Mouse (Mus musculus): Measurements from ENCODE around the gene Plekho2. TPM values are rescaled to one million over a fixed set of nuclear protein-coding genes. Genes with fewer than 3 reads are reported as not detected.

Gene Plekho2
- total and polyA plus RNA-seq, 3 experiments = 7.6 to 12.9 TPM; not detected in 1

DNA sequence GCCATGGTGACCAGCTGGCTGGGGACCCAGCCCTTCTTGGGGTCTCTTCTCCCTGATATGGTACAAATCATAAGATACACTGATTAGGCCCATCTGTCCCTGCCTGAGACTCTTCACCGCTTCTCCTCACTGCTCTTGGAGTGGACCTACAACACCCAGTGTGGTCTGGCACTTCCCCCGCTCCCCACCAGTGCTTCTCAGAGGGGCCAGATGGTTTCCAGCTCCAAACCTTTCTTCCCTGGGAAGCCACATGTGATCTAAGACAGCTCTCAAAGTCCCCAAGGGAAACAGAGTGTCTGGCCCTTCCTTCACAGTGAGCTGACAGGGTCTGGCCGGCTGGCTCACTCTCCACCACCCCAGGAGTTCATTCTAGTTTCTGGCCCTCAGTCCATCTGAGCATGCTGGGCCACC is 65.0 kb downstream of the Plekho2 start:
- Histone ChIP-seq H3K9ac (ENCODE audit: control insufficient read depth, low read depth, low read length, poor library complexity, severe bottlenecking) (no peak overlapping the region), H3K36me3 (ENCODE audit: control insufficient read depth in 1 of 2, insufficient read depth in 2 of 2, low read length in 2 of 2) (no peaks in the 10 kb centered on the region), H3K9me3 (replicated peaks; ENCODE audit: insufficient read depth, low read length) (no peaks in the 10 kb centered on the region), H3K27ac (ENCODE audit: control insufficient read depth, low read depth, low read length) (no peak overlapping the region), H3K4me3 (ENCODE audit: control insufficient read depth in 1 of 2, insufficient read depth in 1 of 2, low read depth in 2 of 2, low read length in 2 of 2) (no peak overlapping the region), H3K4me1 (ENCODE audit: control insufficient read depth in 1 of 2, insufficient read depth in 2 of 2, low read length in 2 of 2) (peaks cover 0 to 3% of the 10 kb centered on the region in 2 experiments; a peak in 1 of 4 replicates), H3K27me3 (ENCODE audit: control insufficient read depth in 1 of 2, insufficient read depth in 2 of 2, low read length in 2 of 2) (0 out of 4 replicates have a peak, but pooled peaks cover 0 to 2% of the 10 kb centered on the region in 2 experiments), H3K79me2 (ENCODE audit: control insufficient read depth, insufficient read depth, low read length, poor library complexity) (no peaks in the 10 kb centered on the region)
- no peak for TF ChIP-seq ELF1 (IDR thresholded peaks at IDR 0.05; ENCODE audit: low read depth, low read length)
- TF ChIP-seq GABPA (IDR thresholded peaks at IDR 0.05; ENCODE audit: low read depth, low read length) = no peak
- no peak for TF ChIP-seq NELFE (IDR thresholded peaks at IDR 0.05; ENCODE audit: low read depth, low read length)
- no peak for TF ChIP-seq ZNF384 (IDR thresholded peaks at IDR 0.05; ENCODE audit: low read depth, low read length)
- TF ChIP-seq ZMIZ1 (IDR thresholded peaks at IDR 0.05; ENCODE audit: low read depth, low read length) = no peak
- TF ChIP-seq RAD21 (IDR thresholded peaks at IDR 0.05; ENCODE audit: low read depth, low read length) = no peak
- TF ChIP-seq ETS1 (IDR thresholded peaks at IDR 0.05; ENCODE audit: low read depth, low read length) = no peak
- no peak for TF ChIP-seq SIN3A (IDR thresholded peaks at IDR 0.05; ENCODE audit: low read length)
- no peak for DNase-seq (ENCODE audit: low read depth, low spot score)

DNA sequence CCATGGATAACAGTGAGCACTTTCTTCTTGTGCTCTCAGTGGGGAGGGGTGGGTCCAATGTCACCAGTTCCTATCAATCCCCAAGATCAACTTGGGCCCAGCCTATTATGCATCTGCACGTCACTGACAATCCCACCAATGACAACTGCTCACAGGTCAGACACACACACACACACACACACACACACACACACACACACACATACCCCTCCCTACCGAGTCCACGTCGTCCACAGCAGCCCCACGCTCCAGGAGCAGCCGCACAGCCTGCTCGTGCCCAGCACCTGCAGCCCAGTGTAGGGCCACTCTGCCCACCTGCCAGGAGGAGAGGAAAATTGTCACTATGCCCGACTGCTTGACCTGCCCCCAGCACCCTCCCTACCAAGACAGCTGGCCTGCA is 65.4 kb downstream of the Plekho2 start:
- Histone ChIP-seq H3K27ac (ENCODE audit: control insufficient read depth, low read depth, low read length) (no peak overlapping the region), H3K9ac (ENCODE audit: control insufficient read depth, low read depth, low read length, poor library complexity, severe bottlenecking) (no peak overlapping the region), H3K9me3 (replicated peaks; ENCODE audit: insufficient read depth, low read length) (no peaks in the 10 kb centered on the region), H3K4me3 (ENCODE audit: control insufficient read depth in 1 of 2, insufficient read depth in 1 of 2, low read depth in 2 of 2, low read length in 2 of 2) (no peak overlapping the region), H3K36me3 (ENCODE audit: control insufficient read depth in 1 of 2, insufficient read depth in 2 of 2, low read length in 2 of 2) (no peaks in the 10 kb centered on the region), H3K79me2 (ENCODE audit: control insufficient read depth, insufficient read depth, low read length, poor library complexity) (no peaks in the 10 kb centered on the region), H3K4me1 (ENCODE audit: control insufficient read depth in 1 of 2, insufficient read depth in 2 of 2, low read length in 2 of 2) (peaks cover 0 to 3% of the 10 kb centered on the region in 2 experiments; a peak in 1 of 4 replicates), H3K27me3 (ENCODE audit: control insufficient read depth in 1 of 2, insufficient read depth in 2 of 2, low read length in 2 of 2) (0 out of 4 replicates have a peak, but pooled peaks cover 0 to 2% of the 10 kb centered on the region in 2 experiments)
- no peak for TF ChIP-seq MYC (IDR thresholded peaks at IDR 0.05; ENCODE audit: low read depth, low read length)
- no peak for TF ChIP-seq ZNF384 (IDR thresholded peaks at IDR 0.05; ENCODE audit: low read depth, low read length)
- TF ChIP-seq USF1 (IDR thresholded peaks at IDR 0.05; ENCODE audit: low read depth, low read length) = no peak
- DNase-seq (ENCODE audit: low read depth, low spot score) = no peak

GRCm38 (mm10) chr9:65512520-65512919 is 67.3 kb downstream of the Plekho2 start:
- no peak overlapping the region for H3K9ac ChIP-seq (ENCODE audit: control insufficient read depth, low read depth, low read length, poor library complexity, severe bottlenecking)
- H3K9me3 ChIP-seq (replicated peaks; ENCODE audit: insufficient read depth, low read length) = no peaks in the 10 kb centered on the region
- no peaks in the 10 kb centered on the region for H3K4me1 ChIP-seq (ENCODE audit: control insufficient read depth in 1 of 2, insufficient read depth in 2 of 2, low read length in 2 of 2)
- H3K27me3 ChIP-seq (ENCODE audit: control insufficient read depth in 1 of 2, insufficient read depth in 2 of 2, low read length in 2 of 2) = 0 out of 4 replicates have a peak, but pooled peaks cover 0 to 2% of the 10 kb centered on the region in 2 experiments
- H3K4me3 ChIP-seq (ENCODE audit: control insufficient read depth in 1 of 2, insufficient read depth in 1 of 2, low read depth in 2 of 2, low read length in 2 of 2) = no peak overlapping the region
- H3K79me2 ChIP-seq (ENCODE audit: control insufficient read depth, insufficient read depth, low read length, poor library complexity) = no peaks in the 10 kb centered on the region
- no peak overlapping the region for H3K27ac ChIP-seq (ENCODE audit: control insufficient read depth, low read depth, low read length)
- no peaks in the 10 kb centered on the region for H3K36me3 ChIP-seq (ENCODE audit: control insufficient read depth in 1 of 2, insufficient read depth in 2 of 2, low read length in 2 of 2)
- TF ChIP-seq MXI1 (IDR thresholded peaks at IDR 0.05; ENCODE audit: low read depth, low read length) = no peak
- TF ChIP-seq NRF1 (IDR thresholded peaks at IDR 0.05; ENCODE audit: insufficient read depth, low read depth, low read length, poor library complexity, severe bottlenecking) = no peak
- no peak for TF ChIP-seq GATA1 (IDR thresholded peaks at IDR 0.05; ENCODE audit: low read depth, low read length)
- no peak for TF ChIP-seq ELF1 (IDR thresholded peaks at IDR 0.05; ENCODE audit: low read depth, low read length)
- no peak for DNase-seq (ENCODE audit: low read depth, low spot score)

Data from MEL (cell line).